Mouse (Mus musculus) ES-E14 (cell line): ENCODE data around the gene Tbc1d2. TPM values are rescaled to one million over a fixed set of nuclear protein-coding genes. Genes with fewer than 3 reads are reported as not detected.

Experiments used
- DNase-seq: peaks from one replicate; pipeline ENCODE4 v3.0.0-alpha.2; 2013; ENCODE audit warnings: low read depth, low spot score
- H3K27ac ChIP-seq: 2 replicates; pipeline ENCODE4 v1.5.1; 2012; ENCODE audit warnings: low read depth, mild to moderate bottlenecking, low read length, moderate library complexity, mixed read lengths; ENCODE audit not compliant: poor library complexity, insufficient read depth, severe bottlenecking
- H3K36me3 ChIP-seq: 2 replicates; pipeline ENCODE4 v1.6.1; 2012; ENCODE audit warnings: mild to moderate bottlenecking, low read length, moderate library complexity, mixed read lengths; ENCODE audit not compliant: control insufficient read depth, poor library complexity, insufficient read depth, severe bottlenecking
- H3K4me1 ChIP-seq, 2 experiments: fragments of 150-350 bp in 1 of 2; sonication (generic) in 1 of 2; 2 replicates each; pipeline ENCODE4 v1.6.1; 2012; ENCODE audit warnings: low read length in 2 of 2, mild to moderate bottlenecking in 1 of 2, mixed read lengths in 1 of 2; ENCODE audit not compliant: control insufficient read depth in 2 of 2, insufficient read depth in 2 of 2, poor library complexity in 1 of 2
- H3K4me3 ChIP-seq, 2 experiments: fragments of 150-350 bp in 1 of 2; sonication (generic) in 1 of 2; 2 replicates each; pipeline ENCODE4 v1.5.1; 2012; ENCODE audit warnings: low read length in 2 of 2, low read depth in 1 of 2, mild to moderate bottlenecking in 1 of 2, mixed read lengths in 1 of 2; ENCODE audit not compliant: insufficient read depth in 1 of 2, poor library complexity in 1 of 2, severe bottlenecking in 1 of 2
- H3K9ac ChIP-seq: 2 replicates; pipeline ENCODE4 v1.6.1; 2012; ENCODE audit warnings: low read depth, mild to moderate bottlenecking, low read length, mixed read lengths; ENCODE audit not compliant: poor library complexity, insufficient read depth, severe bottlenecking
- H3K9me3 ChIP-seq: fragments of 150-350 bp; sonication (generic); 2 replicates; pipeline ENCODE4 v1.6.1; 2012; ENCODE audit warnings: low read depth, mild to moderate bottlenecking, low read length; ENCODE audit not compliant: control insufficient read depth, insufficient read depth
- CHD2 ChIP-seq: IDR thresholded peaks from 2 replicates; pipeline ENCODE4 v1.6.1; 2014; ENCODE audit warnings: mild to moderate bottlenecking, low read depth, low read length, inconsistent platforms
- HCFC1 ChIP-seq: IDR thresholded peaks from 2 replicates; pipeline ENCODE4 v1.6.1; 2012; ENCODE audit warnings: low read length, inconsistent platforms, borderline replicate concordance; ENCODE audit not compliant: insufficient read depth
- MAFK ChIP-seq: IDR thresholded peaks from 2 replicates; pipeline ENCODE4 v1.6.1; 2014; ENCODE audit warnings: mild to moderate bottlenecking, low read depth, low read length, inconsistent platforms; ENCODE audit not compliant: insufficient read depth
- ZC3H11A ChIP-seq: IDR thresholded peaks from 2 replicates; pipeline ENCODE4 v1.6.1; 2012; ENCODE audit warnings: low read depth, mild to moderate bottlenecking, inconsistent platforms, low read length, borderline replicate concordance
- ZNF384 ChIP-seq: IDR thresholded peaks from 2 replicates; pipeline ENCODE4 v1.6.1; 2012; ENCODE audit warnings: low read depth, low read length, inconsistent platforms
- in situ Hi-C, 2 experiments: fragments of 600-800 bp; cut with MboI; formaldehyde crosslinking; loops; one replicate each; pipeline ENCODE4 v1.15.1; 2025; ENCODE audit warnings: low sequenced_read_pairs in 2 of 2, inconsistent platforms in 1 of 2; ENCODE audit not compliant: unreplicated experiment in 2 of 2
- total RNA-seq: library from RNA; depleted of rRNA; stranded (reverse); fragments of 300-350 nt; gene quantifications from 2 replicates; pipeline ENCODE4 v1.2.3, GENCODE M21; 2012

The Tbc1d2 gene
- total RNA-seq, 1 experiment: 6.6 TPM

DNA sequence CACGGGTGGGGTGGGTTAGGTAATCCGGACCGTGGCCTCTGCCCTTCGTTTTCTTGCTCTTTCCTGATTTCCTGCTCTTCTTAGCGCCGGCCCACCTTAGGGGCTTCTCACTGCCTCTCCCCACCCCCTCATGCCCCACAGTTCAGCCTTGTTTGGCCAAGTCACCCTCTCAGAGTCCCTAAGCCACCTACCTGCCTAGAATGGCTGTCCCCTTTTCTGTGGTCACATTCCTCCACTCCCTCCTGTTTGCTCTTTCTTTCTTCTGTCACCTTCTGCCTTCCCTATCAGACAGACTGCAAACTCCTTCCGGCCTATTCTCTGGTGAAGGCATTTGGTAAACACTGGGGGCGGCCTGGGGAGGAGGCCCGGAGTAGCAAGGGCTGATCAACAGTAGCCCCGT, 51.9 kb downstream of the Tbc1d2 start:
- DNase-seq: no peak
- no peaks in the 10 kb centered on the region for H3K9me3 ChIP-seq
- peaks cover 0 to 3% of the 10 kb centered on the region in 2 experiments; a peak in 1 of 4 replicates for H3K4me1 ChIP-seq
- H3K36me3 ChIP-seq: no peaks in the 10 kb centered on the region
- no peak overlapping the region for H3K27ac ChIP-seq
- H3K4me3 ChIP-seq: no peak overlapping the region
- no peak overlapping the region for H3K9ac ChIP-seq
- in situ Hi-C loops: no loop called here
- TF ChIP-seq MAFK: no peak
- TF ChIP-seq HCFC1: no peak
- TF ChIP-seq CHD2: no peak
- TF ChIP-seq ZNF384: no peak
- no peak for TF ChIP-seq ZC3H11A

DNA sequence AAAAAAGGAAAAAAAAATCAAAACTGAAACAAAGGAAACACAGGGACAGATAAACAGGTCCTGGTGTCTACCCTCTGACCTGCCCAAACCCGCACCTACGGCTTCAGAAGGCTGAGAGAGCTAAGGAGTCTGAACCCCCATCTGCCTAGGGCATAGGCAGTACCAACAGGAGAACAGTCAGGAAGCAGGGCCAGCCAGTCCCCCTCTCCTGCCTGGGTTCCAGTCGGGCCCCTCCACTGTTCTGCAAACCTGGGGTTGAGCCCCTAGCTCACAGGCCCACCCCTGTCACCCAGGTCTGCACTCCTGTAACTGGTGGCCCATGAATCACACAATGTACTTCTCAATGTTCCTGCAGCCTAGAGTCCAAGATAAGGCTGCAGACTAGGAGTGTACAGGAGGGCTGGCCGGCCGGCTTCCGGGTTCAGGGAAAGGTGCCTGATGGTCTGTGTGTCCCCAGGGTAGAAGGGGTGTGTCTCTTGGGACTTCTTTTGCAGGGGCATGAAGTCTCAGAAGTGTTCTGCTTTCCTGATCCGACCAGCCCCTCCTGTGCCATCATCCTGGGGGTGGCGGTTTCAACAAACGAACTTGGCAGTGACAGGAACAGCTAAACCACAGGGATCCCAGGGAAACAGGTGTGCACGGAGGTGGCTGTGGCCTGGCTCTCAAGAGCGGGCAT, 52.6 kb downstream of the Tbc1d2 start:
- in situ Hi-C loops: no loop called here
- DNase-seq: no peak
- Histone ChIP-seq H3K36me3 (no peaks in the 10 kb centered on the region), H3K4me1 (peaks cover 0 to 3% of the 10 kb centered on the region in 2 experiments; a peak in 1 of 4 replicates), H3K27ac (no peak overlapping the region), H3K4me3 (no peak overlapping the region), H3K9ac (no peak overlapping the region), H3K9me3 (no peaks in the 10 kb centered on the region)
- no peak for TF ChIP-seq HCFC1
- TF ChIP-seq ZNF384: no peak
- no peak for TF ChIP-seq ZC3H11A
- TF ChIP-seq MAFK: no peak
- TF ChIP-seq CHD2: no peak

DNA sequence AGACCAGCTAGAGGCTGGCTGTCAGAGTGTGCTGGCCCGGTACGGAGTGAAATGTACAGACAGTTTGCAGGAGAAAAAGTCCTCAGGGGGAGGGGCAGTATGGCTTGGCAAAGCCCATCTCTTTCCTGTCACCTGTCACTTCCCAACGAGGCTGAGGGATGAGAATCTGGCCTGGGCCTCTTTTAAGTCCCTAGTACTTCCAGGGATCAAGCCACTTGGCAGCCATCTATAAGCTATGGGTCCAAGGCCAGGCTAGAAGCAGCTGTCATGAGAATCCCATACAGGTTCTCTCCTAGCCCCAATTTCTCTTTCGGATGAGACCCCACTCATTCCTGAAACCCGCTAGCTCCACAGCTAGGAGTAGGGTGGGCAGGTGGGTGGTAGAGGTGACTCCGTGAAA, 53.6 kb downstream of the Tbc1d2 start:
- Histone ChIP-seq H3K9ac (no peak overlapping the region), H3K4me3 (no peak overlapping the region), H3K4me1 (peaks cover 0 to 3% of the 10 kb centered on the region in 2 experiments; a peak in 1 of 4 replicates), H3K9me3 (no peaks in the 10 kb centered on the region), H3K36me3 (no peaks in the 10 kb centered on the region), H3K27ac (no peak overlapping the region)
- DNase-seq: no peak
- TF ChIP-seq ZNF384 (no peak), HCFC1 (no peak), MAFK (no peak), ZC3H11A (no peak), CHD2 (no peak)
- in situ Hi-C loops: no loop called here

DNA sequence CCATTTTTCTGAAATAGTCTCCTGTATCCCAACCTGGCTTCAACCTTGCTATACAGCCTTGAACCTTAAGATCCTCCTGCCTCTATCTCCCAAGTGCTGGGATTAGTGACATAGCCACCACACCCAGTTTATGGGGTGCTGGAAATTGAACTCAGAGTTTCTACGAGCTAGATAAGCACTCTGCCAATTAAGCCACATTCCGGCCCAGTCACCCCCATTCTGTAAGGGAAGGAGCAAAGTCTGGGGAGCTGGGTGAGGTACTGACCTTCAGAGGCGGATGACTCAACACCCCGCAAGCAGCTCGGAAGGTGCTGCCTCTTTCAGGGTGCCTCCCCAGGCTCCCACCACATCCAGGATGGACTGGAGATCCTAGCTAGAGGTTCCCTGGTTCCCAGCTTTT, 55.9 kb downstream of the Tbc1d2 start:
- Histone ChIP-seq H3K9ac (no peak overlapping the region), H3K36me3 (no peaks in the 10 kb centered on the region), H3K4me3 (no peak overlapping the region), H3K27ac (no peak overlapping the region), H3K4me1 (peaks cover 0 to 3% of the 10 kb centered on the region in 2 experiments; a peak in 1 of 4 replicates), H3K9me3 (no peaks in the 10 kb centered on the region)
- TF ChIP-seq HCFC1 (no peak), MAFK (no peak), ZNF384 (no peak), ZC3H11A (no peak), CHD2 (no peak)
- in situ Hi-C loops: no loop called here
- DNase-seq: no peak
